Mouse (Mus musculus) spleen, adult 2 months (tissue): ENCODE data around the gene Lrmda. TPM values are rescaled to one million over a fixed set of nuclear protein-coding genes. Genes with fewer than 3 reads are reported as not detected.
A peak's percentile ranks its signal among the peaks of the same experiment; 100 is the strongest.

ENCODE experiments used
- DNase-seq, 2 experiments: peaks; one replicate each; pipeline versions ENCODE4 v3.0.0 to v3.0.0-alpha.2; 2012 to 2021; ENCODE audit warnings: low spot score in 2 of 2, low read depth in 1 of 2
- H3K27ac ChIP-seq: fragments of 200-500 bp; 2 replicates; pipeline ENCODE4 v1.5.1; 2012; ENCODE audit warnings: low read length, inconsistent platforms; ENCODE audit not compliant: insufficient read depth
- H3K27me3 ChIP-seq: fragments of 200-500 bp; 2 replicates; pipeline ENCODE4 v1.6.1; 2012; ENCODE audit warnings: mild to moderate bottlenecking, moderate library complexity, low read length, inconsistent platforms; ENCODE audit not compliant: control insufficient read depth, insufficient read depth
- H3K36me3 ChIP-seq: fragments of 200-500 bp; 2 replicates; pipeline ENCODE4 v1.6.1; 2012; ENCODE audit warnings: mild to moderate bottlenecking, low read length, inconsistent platforms; ENCODE audit not compliant: control insufficient read depth, insufficient read depth
- H3K4me1 ChIP-seq: fragments of 200-500 bp; 2 replicates; pipeline ENCODE4 v1.6.1; 2011; ENCODE audit warnings: inconsistent platforms; ENCODE audit not compliant: control insufficient read depth, insufficient read depth, insufficient read length
- H3K4me3 ChIP-seq: fragments of 200-500 bp; 2 replicates; pipeline ENCODE4 v1.5.1; 2011; ENCODE audit warnings: mild to moderate bottlenecking, inconsistent platforms; ENCODE audit not compliant: insufficient read depth, insufficient read length; ENCODE audit errors: extremely low read depth
- CTCF ChIP-seq: fragments of 200-500 bp; IDR thresholded peaks from 2 replicates; pipeline ENCODE4 v1.5.1; 2011; ENCODE audit warnings: mild to moderate bottlenecking, inconsistent platforms; ENCODE audit not compliant: insufficient read depth, insufficient read length, insufficient replicate concordance; ENCODE audit errors: extremely low read depth
- POLR2A ChIP-seq: fragments of 200-500 bp; IDR thresholded peaks from 2 replicates; pipeline ENCODE4 v1.6.1; 2011; ENCODE audit warnings: low read depth, low read length, inconsistent platforms
- WGBS: fragments of 180-500 bp; shearing (Covaris S2); methylation state at CpG from one replicate; pipeline ENCODE4 v1.1.7; 2018; 5-methylcytosine and 5-hydroxymethylcytosine counted together
- polyA plus RNA-seq: library from polyadenylated mRNA; depleted of rRNA; stranded (reverse); fragments of >200 nt; gene quantifications from 2 replicates; pipeline ENCODE4 v1.2.3, GENCODE M21; 2012

Gene Lrmda
- polyA plus RNA-seq, 1 experiment = 0.37 TPM

GRCm38 (mm10) chr14:21993251-21994060 lies 26.1 kb upstream of the Lrmda start:
- no peak for DNase-seq
- no peaks in the 10 kb centered on the region for H3K36me3 ChIP-seq
- WGBS = 28% methylated on average over 14 of the region's 14 CpGs
- peak overlapping the region; percentile 50; the same call in 1 of the 2 replicates for H3K27ac ChIP-seq
- no peaks in the 10 kb centered on the region; the same call in 1 of the 2 replicates for H3K4me1 ChIP-seq
- TF ChIP-seq POLR2A (no peak), CTCF (no peak)
- H3K27me3 ChIP-seq = peaks cover 12% of the 10 kb centered on the region
- peak overlapping the region; percentile 43; the same call in 1 of the 2 replicates for H3K4me3 ChIP-seq

DNA sequence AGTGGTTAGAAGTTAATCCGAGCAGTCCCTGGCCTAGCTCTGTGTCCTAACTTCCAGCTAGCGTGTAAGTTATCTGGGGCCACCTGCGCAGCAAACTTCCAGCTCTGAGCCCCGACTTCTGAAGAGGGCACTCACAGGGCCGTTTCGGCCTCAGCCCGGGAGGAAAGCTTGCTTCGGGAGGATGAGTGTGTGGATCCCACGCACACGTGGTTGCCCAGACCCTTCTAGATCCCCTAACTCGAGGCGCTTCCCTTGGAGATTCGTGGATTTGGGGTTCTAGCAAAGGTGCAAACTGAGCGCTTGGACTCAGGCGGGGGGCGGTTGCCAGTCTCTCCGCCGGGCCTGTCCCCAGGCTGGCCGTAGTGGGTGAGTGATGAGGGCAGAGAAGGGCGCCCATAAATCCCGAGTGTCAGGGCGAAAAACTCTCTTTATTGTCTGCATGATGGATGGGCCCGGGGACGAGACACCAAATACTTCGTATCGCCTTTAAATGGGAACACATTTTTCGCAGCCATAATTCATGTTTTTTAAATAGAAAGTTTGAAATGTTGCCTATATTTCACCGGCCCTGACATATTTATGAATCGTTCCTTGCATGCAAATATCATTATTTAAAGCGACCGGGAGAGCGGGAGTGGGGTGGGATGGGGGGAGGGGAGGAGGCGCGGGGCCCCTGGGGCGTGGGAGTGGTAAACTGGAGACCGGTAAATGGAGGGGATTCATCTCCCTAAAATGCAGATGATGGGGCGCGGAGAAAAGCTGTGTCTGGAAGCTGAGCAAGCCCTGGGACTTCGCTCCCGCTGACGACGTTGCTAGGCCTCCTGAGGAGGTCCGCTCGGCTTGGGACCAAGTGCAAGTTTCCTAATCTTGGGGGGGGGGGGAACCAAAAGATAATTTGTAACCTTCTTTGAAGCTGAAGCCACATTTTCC lies 25.2 kb upstream of the Lrmda start:
- Histone ChIP-seq H3K27ac (peak overlapping the region; percentile 50), H3K4me1 (no peaks in the 10 kb centered on the region; the same call in 1 of the 2 replicates)

GRCm38 (mm10) chr14:21995031-21995754 lies 24.3 kb upstream of the Lrmda start:
- H3K27ac ChIP-seq = 0 out of 2 replicates have a peak overlapping the region, but pooled peaks have one; percentile 28
- no peak for TF ChIP-seq CTCF
- no peak for TF ChIP-seq POLR2A
- no peaks in the 10 kb centered on the region for H3K36me3 ChIP-seq
- peaks cover 11% of the 10 kb centered on the region for H3K27me3 ChIP-seq
- peak overlapping the region; percentile 57 for H3K4me3 ChIP-seq
- peak in 1 of 2 experiments; percentile 44 for DNase-seq
- WGBS = 2% methylated on average over 36 of the region's 36 CpGs
- H3K4me1 ChIP-seq = no peaks in the 10 kb centered on the region; the same call in 1 of the 2 replicates

More for the DNA sequence above, 25.2 kb upstream of the Lrmda start:
- TF ChIP-seq POLR2A = no peak
- no peak for TF ChIP-seq CTCF
- no peak for DNase-seq
- 8% methylated on average over 44 of the region's 44 CpGs for WGBS
- H3K27me3 ChIP-seq = peaks cover 12% of the 10 kb centered on the region
- peak overlapping the region; percentile 57; the same call in 1 of the 2 replicates for H3K4me3 ChIP-seq
- H3K36me3 ChIP-seq = no peaks in the 10 kb centered on the region

GRCm38 (mm10) chr14:21999588-21999987 lies 19.9 kb upstream of the Lrmda start:
- TF ChIP-seq CTCF (no peak), POLR2A (no peak)

GRCm38 (mm10) chr14:22003231-22003630 lies 16.3 kb upstream of the Lrmda start:
- WGBS = 70% methylated on average over 1 of the region's 1 CpGs
- no peaks in the 10 kb centered on the region for H3K4me1 ChIP-seq
- TF ChIP-seq POLR2A = no peak
- no peak for TF ChIP-seq CTCF
- no peak overlapping the region for H3K4me3 ChIP-seq
- DNase-seq = no peak
- no peaks in the 10 kb centered on the region for H3K27me3 ChIP-seq
- H3K27ac ChIP-seq = no peak overlapping the region
- no peaks in the 10 kb centered on the region for H3K36me3 ChIP-seq

More at GRCm38 (mm10) chr14:21999588-21999987, 19.9 kb upstream of the Lrmda start:
- WGBS = 90% methylated on average over 4 of the region's 4 CpGs
- Histone ChIP-seq H3K36me3 (no peaks in the 10 kb centered on the region), H3K27ac (no peak overlapping the region), H3K4me1 (no peaks in the 10 kb centered on the region; the same call in 1 of the 2 replicates), H3K4me3 (no peak overlapping the region), H3K27me3 (peaks cover 7% of the 10 kb centered on the region)
- no peak for DNase-seq

GRCm38 (mm10) chr14:22003631-22004030 lies 15.9 kb upstream of the Lrmda start:
- TF ChIP-seq POLR2A = no peak
- TF ChIP-seq CTCF = no peak

More at GRCm38 (mm10) chr14:22003631-22004030, 15.9 kb upstream of the Lrmda start:
- Histone ChIP-seq H3K36me3 (no peaks in the 10 kb centered on the region), H3K27ac (no peak overlapping the region), H3K4me3 (no peak overlapping the region), H3K27me3 (no peaks in the 10 kb centered on the region), H3K4me1 (no peaks in the 10 kb centered on the region)
- no peak for DNase-seq
- WGBS = 98% methylated on average over 4 of the region's 4 CpGs
